Mouse (Mus musculus): ENCODE data around the gene Tmem237. TPM values are rescaled to one million over a fixed set of nuclear protein-coding genes. Genes with fewer than 3 reads are reported as not detected.

Gene Tmem237
- polyA plus RNA-seq, 1 experiment from 2014 or later, result 20.3 TPM

GRCm38 (mm10) chr1:59067976-59068375, 52.2 kb downstream of the Tmem237 start:
- WGBS (ENCODE audit: insufficient replicate concordance), result 7% methylated on average over 3 of the region's 3 CpGs
- no peak for ATAC-seq (replicated peaks; ENCODE audit: insufficient number of reproducible peaks, low FRiP score, low TSS enrichment)

GRCm38 (mm10) chr1:59063697-59064096, 56.5 kb downstream of the Tmem237 start:
- H3K9ac ChIP-seq (ENCODE audit: low read depth, low read length), result no peak overlapping the region
- WGBS (ENCODE audit: insufficient replicate concordance), result 48% methylated on average over 3 of the region's 3 CpGs

More at GRCm38 (mm10) chr1:59067976-59068375, 52.2 kb downstream of the Tmem237 start:
- Histone ChIP-seq H3K4me2 (no peak overlapping the region), H3K36me3 (ENCODE audit: control insufficient read depth, insufficient read depth, low read length) (no peaks in the 10 kb centered on the region), H3K27ac (ENCODE audit: low read depth, low read length) (no peak overlapping the region), H3K9me3 (replicated peaks; ENCODE audit: control insufficient read depth, low read length) (no peaks in the 10 kb centered on the region), H3K4me3 (ENCODE audit: low read depth, low read length) (no peak overlapping the region), H3K4me1 (ENCODE audit: control insufficient read depth, insufficient read depth, low read length) (no peaks in the 10 kb centered on the region), H3K27me3 (ENCODE audit: control insufficient read depth, insufficient read depth, low read length) (no peaks in the 10 kb centered on the region), H3K9ac (ENCODE audit: low read depth, low read length) (no peak overlapping the region)

GRCm38 (mm10) chr1:59056955-59057354, 63.3 kb downstream of the Tmem237 start:
- no peak overlapping the region for H3K4me2 ChIP-seq
- 57% methylated on average over 2 of the region's 2 CpGs for WGBS (ENCODE audit: insufficient replicate concordance)
- H3K4me3 ChIP-seq (ENCODE audit: low read depth, low read length), result no peak overlapping the region
- H3K36me3 ChIP-seq (ENCODE audit: control insufficient read depth, insufficient read depth, low read length), result no peaks in the 10 kb centered on the region
- H3K27ac ChIP-seq (ENCODE audit: low read depth, low read length), result no peak overlapping the region
- H3K9ac ChIP-seq (ENCODE audit: low read depth, low read length), result no peak overlapping the region
- no peak for ATAC-seq (replicated peaks; ENCODE audit: insufficient number of reproducible peaks, low FRiP score, low TSS enrichment)
- no peaks in the 10 kb centered on the region for H3K4me1 ChIP-seq (ENCODE audit: control insufficient read depth, insufficient read depth, low read length)
- no peaks in the 10 kb centered on the region for H3K9me3 ChIP-seq (replicated peaks; ENCODE audit: control insufficient read depth, low read length)
- H3K27me3 ChIP-seq (ENCODE audit: control insufficient read depth, insufficient read depth, low read length), result no peaks in the 10 kb centered on the region

More at GRCm38 (mm10) chr1:59063697-59064096, 56.5 kb downstream of the Tmem237 start:
- Histone ChIP-seq H3K27ac (ENCODE audit: low read depth, low read length) (no peak overlapping the region), H3K4me2 (no peak overlapping the region), H3K27me3 (ENCODE audit: control insufficient read depth, insufficient read depth, low read length) (no peaks in the 10 kb centered on the region), H3K9me3 (replicated peaks; ENCODE audit: control insufficient read depth, low read length) (no peaks in the 10 kb centered on the region), H3K4me3 (ENCODE audit: low read depth, low read length) (no peak overlapping the region), H3K4me1 (ENCODE audit: control insufficient read depth, insufficient read depth, low read length) (no peaks in the 10 kb centered on the region), H3K36me3 (ENCODE audit: control insufficient read depth, insufficient read depth, low read length) (no peaks in the 10 kb centered on the region)
- ATAC-seq (replicated peaks; ENCODE audit: insufficient number of reproducible peaks, low FRiP score, low TSS enrichment), result no peak

GRCm38 (mm10) chr1:59051306-59051705, 68.9 kb downstream of the Tmem237 start:
- no peak for ATAC-seq (replicated peaks; ENCODE audit: insufficient number of reproducible peaks, low FRiP score, low TSS enrichment)
- H3K9me3 ChIP-seq (replicated peaks; ENCODE audit: control insufficient read depth, low read length), result no peaks in the 10 kb centered on the region
- H3K27ac ChIP-seq (ENCODE audit: low read depth, low read length), result no peak overlapping the region
- no peaks in the 10 kb centered on the region for H3K36me3 ChIP-seq (ENCODE audit: control insufficient read depth, insufficient read depth, low read length)
- no peaks in the 10 kb centered on the region for H3K4me1 ChIP-seq (ENCODE audit: control insufficient read depth, insufficient read depth, low read length)
- H3K4me2 ChIP-seq, result no peak overlapping the region
- no peaks in the 10 kb centered on the region for H3K27me3 ChIP-seq (ENCODE audit: control insufficient read depth, insufficient read depth, low read length)
- H3K4me3 ChIP-seq (ENCODE audit: low read depth, low read length), result no peak overlapping the region
- 70% methylated on average over 2 of the region's 2 CpGs for WGBS (ENCODE audit: insufficient replicate concordance)
- H3K9ac ChIP-seq (ENCODE audit: low read depth, low read length), result no peak overlapping the region

Other genes starting within 250 kb of the Tmem237 start
- gene Trak2, start 147.0 kb downstream of the Tmem237 start, polyA plus RNA-seq (2014; fragmentation: Nextera tagmentation; extraction: Ambion mirVana), result 29.8 and 33.9 TPM in 2 replicates
- 26.9 and 27.5 TPM in 2 replicates for gene Stradb, start 146.9 kb downstream of the Tmem237 start, polyA plus RNA-seq (2014; fragmentation: Nextera tagmentation; extraction: Ambion mirVana)
- not detected in 2 replicates for gene C2cd6, start 25.5 kb downstream of the Tmem237 start, polyA plus RNA-seq (2014; fragmentation: Nextera tagmentation; extraction: Ambion mirVana)
- 0.53 and 0.55 TPM in 2 replicates for gene Mpp4, start 43.0 kb upstream of the Tmem237 start, polyA plus RNA-seq (2014; fragmentation: Nextera tagmentation; extraction: Ambion mirVana)
- gene Als2, start 116.8 kb upstream of the Tmem237 start, polyA plus RNA-seq (2014; fragmentation: Nextera tagmentation; extraction: Ambion mirVana), result 10.1 and 13.3 TPM in 2 replicates
- 0.50 TPM in 1 of 2 replicates, not detected in the other for gene Cdk15, start 136.5 kb upstream of the Tmem237 start, polyA plus RNA-seq (2014; fragmentation: Nextera tagmentation; extraction: Ambion mirVana)

Data from heart, embryonic 11.5 days (tissue).